Mouse (Mus musculus) brain, embryonic 18.5 days (tissue): ENCODE measurements around the gene Tmco4.

ENCODE experiments used
- DNase-seq: peaks from one replicate; pipeline ENCODE4 v3.0.0-alpha.2; 2012; ENCODE audit warnings: low read depth, low spot score

Gene Tmco4

GRCm38 (mm10) chr4:138972827-138973718 lies at the start of gene Tmco4:
Tmco4 (plus strand) TSS chr4:138972888.
- DNase-seq = no peak

GRCm38 (mm10) chr4:138925561-138925960 lies 47.1 kb upstream of the Tmco4 start:
- no peak for DNase-seq

- DNase-seq = no peak
Observed at GRCm38 (mm10) chr4:138933862-138934261, 38.8 kb upstream of the Tmco4 start.

GRCm38 (mm10) chr4:138934456-138935145 lies 38.1 kb upstream of the Tmco4 start:
- no peak for DNase-seq

- no peak for DNase-seq
Observed at GRCm38 (mm10) chr4:138938495-138939269, 34.0 kb upstream of the Tmco4 start.

- DNase-seq = no peak
Observed at GRCm38 (mm10) chr4:138939481-138939880, 33.2 kb upstream of the Tmco4 start.

- no peak for DNase-seq
Observed at GRCm38 (mm10) chr4:138941401-138941800, 31.3 kb upstream of the Tmco4 start.

GRCm38 (mm10) chr4:138941966-138942365 lies 30.7 kb upstream of the Tmco4 start:
- DNase-seq = no peak

- DNase-seq = no peak
Observed at GRCm38 (mm10) chr4:138943730-138944129, 29.0 kb upstream of the Tmco4 start.

GRCm38 (mm10) chr4:138948257-138948656 lies 24.4 kb upstream of the Tmco4 start:
- DNase-seq = no peak

- no peak for DNase-seq
Observed at GRCm38 (mm10) chr4:138958612-138959011, 14.1 kb upstream of the Tmco4 start.

- DNase-seq = no peak
Observed at GRCm38 (mm10) chr4:138959120-138959519, 13.6 kb upstream of the Tmco4 start.

GRCm38 (mm10) chr4:138959926-138960325 lies 12.8 kb upstream of the Tmco4 start:
- DNase-seq = no peak

- DNase-seq = no peak
Observed at GRCm38 (mm10) chr4:138962719-138963118, 10.0 kb upstream of the Tmco4 start.

GRCm38 (mm10) chr4:138965871-138966270 lies 6.8 kb upstream of the Tmco4 start:
- DNase-seq = no peak

GRCm38 (mm10) chr4:138966866-138967265 lies 5.8 kb upstream of the Tmco4 start, which contains the start of gene Rnf186:
Rnf186 (plus strand) TSS chr4:138967112.
- DNase-seq = no peak

GRCm38 (mm10) chr4:138967485-138967884 lies 5.2 kb upstream of the Tmco4 start:
- no peak for DNase-seq

- no peak for DNase-seq
Observed at GRCm38 (mm10) chr4:138968772-138969556, 3.7 kb upstream of the Tmco4 start.

GRCm38 (mm10) chr4:138969736-138970135 lies 3.0 kb upstream of the Tmco4 start:
- DNase-seq = no peak

GRCm38 (mm10) chr4:138971371-138971770 lies 1.3 kb upstream of the Tmco4 start:
- no peak for DNase-seq
